Mouse (Mus musculus) stomach, embryonic 16.5 days (tissue): Measurements from ENCODE around the gene Ntn1. TPM values are rescaled to one million over a fixed set of nuclear protein-coding genes. Genes with fewer than 3 reads are reported as not detected.

Source experiments
- ATAC-seq: fragments of 200-750 bp; cut with Nextera tagmentation; 2 replicates; pipeline ENCODE4 v1.8.0; 2017; ENCODE audit warnings: moderate number of reproducible peaks, moderate TSS enrichment; ENCODE audit not compliant: insufficient read depth, low FRiP score
- H3K27ac ChIP-seq: fragments of 300-500 bp; sonication (generic); 2 replicates; pipeline ENCODE4 v1.5.1; 2014; ENCODE audit warnings: low read length
- H3K27me3 ChIP-seq: fragments of 300-500 bp; sonication (generic); 2 replicates; pipeline ENCODE4 v1.6.1; 2014; ENCODE audit warnings: low read length, control low read depth, mixed read lengths; ENCODE audit not compliant: control insufficient read depth, insufficient read depth
- H3K36me3 ChIP-seq: fragments of 300-500 bp; sonication (generic); 2 replicates; pipeline ENCODE4 v1.6.1; 2014; ENCODE audit warnings: low read length; ENCODE audit not compliant: control insufficient read depth, insufficient read depth
- H3K4me1 ChIP-seq: fragments of 300-500 bp; sonication (generic); 2 replicates; pipeline ENCODE4 v1.6.1; 2014; ENCODE audit warnings: low read length, control low read depth, mixed read lengths; ENCODE audit not compliant: control insufficient read depth, insufficient read depth
- H3K4me2 ChIP-seq: fragments of 300-500 bp; sonication (generic); 2 replicates; pipeline ENCODE4 v1.6.1; 2014; ENCODE audit warnings: low read depth, low read length, mixed read lengths
- H3K4me3 ChIP-seq: fragments of 300-500 bp; sonication (generic); replicated peaks from 2 replicates; pipeline ENCODE4 v1.5.1; 2014; ENCODE audit warnings: mild to moderate bottlenecking, low read length
- H3K9ac ChIP-seq: fragments of 300-500 bp; sonication (generic); 2 replicates; pipeline ENCODE4 v1.6.1; 2014; ENCODE audit warnings: low read length
- H3K9me3 ChIP-seq: fragments of 300-500 bp; sonication (generic); replicated peaks from 2 replicates; pipeline ENCODE4 v1.6.1; 2016; ENCODE audit warnings: low read length, control low read depth; ENCODE audit not compliant: control insufficient read depth
- WGBS: fragments of 180-500 bp; shearing (Covaris S2); extraction: QIAGEN DNeasy Blood & Tissue Kit; methylation state at CpG from one replicate; pipeline ENCODE4 v1.1.7; 2014; 5-methylcytosine and 5-hydroxymethylcytosine counted together
- polyA plus RNA-seq: library from polyadenylated mRNA; unstranded; fragments of >200 nt; fragmentation: Nextera tagmentation; extraction: Ambion mirVana; gene quantifications from 2 replicates; pipeline ENCODE4 v1.2.1, GENCODE M21; 2015

Ntn1 gene
- polyA plus RNA-seq, 1 experiment from 2014 or later: 13.5 TPM

DNA sequence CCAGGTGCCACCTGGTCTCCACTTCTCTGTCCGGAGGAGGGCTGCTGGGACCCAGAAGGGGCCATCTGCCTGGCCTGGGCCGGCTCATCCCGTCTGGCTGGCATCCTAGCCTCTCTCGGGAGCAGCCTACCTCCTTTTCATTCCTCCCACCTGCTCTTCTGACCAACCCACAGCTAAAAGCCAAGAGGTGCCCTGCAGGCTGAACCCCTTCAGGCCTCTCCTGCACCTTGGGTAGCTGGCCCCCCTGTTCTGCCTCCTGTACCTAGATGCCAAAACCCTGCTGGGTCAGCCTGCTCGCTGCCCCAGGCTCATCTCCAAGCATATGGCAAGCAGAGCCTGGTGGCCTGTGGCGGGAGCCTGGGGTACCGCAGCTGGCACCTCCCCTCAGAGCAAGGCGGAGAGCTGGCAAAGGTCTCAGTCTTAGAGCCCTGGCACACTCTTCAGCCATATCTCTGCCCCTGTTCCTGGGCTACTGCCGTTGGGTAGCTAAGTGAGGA, 167.1 kb downstream of the Ntn1 start:
- Histone ChIP-seq H3K27me3 (no peaks in the 10 kb centered on the region), H3K4me2 (no peak overlapping the region), H3K36me3 (no peaks in the 10 kb centered on the region), H3K9me3 (no peaks in the 10 kb centered on the region), H3K4me3 (no peak overlapping the region), H3K4me1 (peaks cover 14% of the 10 kb centered on the region), H3K27ac (no peak overlapping the region), H3K9ac (no peak overlapping the region)
- 82% methylated on average over 9 of the region's 9 CpGs for WGBS
- ATAC-seq: no peak

DNA sequence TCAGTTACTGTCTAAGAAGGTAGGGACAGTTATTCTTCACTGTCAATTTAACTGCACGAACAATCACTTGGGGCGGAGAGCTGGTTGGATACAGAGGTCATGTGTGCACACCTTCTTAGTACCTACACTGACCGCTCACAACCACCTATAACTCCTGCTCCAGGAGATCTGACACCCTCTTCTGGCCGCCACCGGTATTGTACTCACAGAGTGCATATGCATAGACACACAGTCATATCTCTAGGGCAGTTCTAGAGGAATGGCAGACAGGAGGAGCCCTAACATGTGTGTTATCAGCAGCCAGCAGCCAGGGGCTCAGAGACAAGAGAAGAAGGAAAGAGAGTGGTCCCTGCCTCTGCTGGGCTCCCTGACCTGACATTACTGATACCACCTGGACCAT, 169.1 kb downstream of the Ntn1 start:
- ATAC-seq: no peak
- WGBS: 95% methylated on average over 5 of the region's 5 CpGs
- no peaks in the 10 kb centered on the region for H3K27me3 ChIP-seq

DNA sequence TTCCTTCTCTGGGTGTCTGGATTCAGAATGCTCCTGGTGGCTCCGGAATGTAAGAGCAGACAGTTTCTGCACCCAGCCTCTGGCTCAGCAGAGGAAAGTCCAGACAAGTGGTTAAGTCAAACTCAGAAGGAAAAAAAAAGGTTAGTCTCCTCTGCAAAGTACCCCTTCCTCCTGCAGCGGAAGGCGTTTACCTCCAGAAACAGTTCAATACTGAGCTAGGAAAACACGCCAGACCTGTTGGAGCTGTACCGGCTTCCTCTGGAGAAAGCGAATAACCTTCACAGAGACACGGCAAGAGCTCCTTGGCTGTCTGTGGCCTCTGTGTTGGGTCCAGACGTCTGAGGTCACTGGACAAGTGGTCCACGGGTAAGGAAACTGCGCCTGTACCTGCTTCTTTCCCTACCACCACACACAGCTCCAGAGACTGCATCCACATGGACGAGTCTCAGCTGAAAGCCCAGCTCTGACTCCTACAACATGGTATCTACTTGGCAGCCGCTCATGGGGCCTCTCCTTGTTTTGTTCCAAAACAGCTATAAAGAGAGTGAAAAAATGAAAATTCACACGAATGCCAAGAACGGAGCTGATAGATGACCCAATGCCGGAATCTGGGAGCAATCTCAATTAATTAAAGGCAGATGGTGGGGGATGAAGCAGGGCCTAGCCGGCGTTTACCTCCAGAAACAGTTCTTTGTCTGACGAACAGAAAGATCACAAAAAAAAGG, 171.5 kb downstream of the Ntn1 start:
- peak; percentile 54 for ATAC-seq
- H3K4me2 ChIP-seq: peak overlapping the region; percentile 16; the same call in 1 of the 2 replicates
- 42% methylated on average over 18 of the region's 18 CpGs for WGBS
- peaks cover 14% of the 10 kb centered on the region for H3K4me1 ChIP-seq
- H3K4me3 ChIP-seq: no peak overlapping the region
- peak overlapping the region; percentile 87 for H3K27ac ChIP-seq
- H3K36me3 ChIP-seq: no peaks in the 10 kb centered on the region
- no peaks in the 10 kb centered on the region for H3K9me3 ChIP-seq
- peak overlapping the region; percentile 54; the same call in 1 of the 2 replicates for H3K9ac ChIP-seq
- H3K27me3 ChIP-seq: no peaks in the 10 kb centered on the region

More for the DNA sequence above, 169.1 kb downstream of the Ntn1 start:
- Histone ChIP-seq H3K4me3 (no peak overlapping the region), H3K4me2 (no peak overlapping the region), H3K27ac (no peak overlapping the region), H3K36me3 (no peaks in the 10 kb centered on the region), H3K9ac (no peak overlapping the region), H3K4me1 (peaks cover 14% of the 10 kb centered on the region), H3K9me3 (no peaks in the 10 kb centered on the region)

DNA sequence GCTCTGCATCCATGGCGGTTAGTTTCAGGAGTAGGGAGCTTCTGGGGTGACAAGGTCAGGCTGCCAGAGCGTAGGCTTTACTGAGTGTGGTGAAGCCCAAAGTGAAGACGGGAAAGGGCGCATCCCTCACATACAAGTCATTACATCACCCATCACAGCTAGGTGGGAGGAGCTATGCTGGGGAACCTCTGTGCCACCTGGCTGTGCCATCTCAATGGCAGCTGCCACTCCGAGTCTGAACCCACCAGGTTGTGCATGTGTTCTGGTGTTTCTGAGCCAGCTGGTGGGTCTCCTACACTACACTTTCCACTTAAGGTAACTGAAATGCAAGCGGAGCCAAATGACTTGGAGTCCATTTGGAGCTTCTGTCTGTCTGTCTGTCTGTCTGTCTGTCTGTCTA, 172.8 kb downstream of the Ntn1 start:
- Histone ChIP-seq H3K4me3 (no peak overlapping the region), H3K4me1 (peaks cover 14% of the 10 kb centered on the region), H3K27me3 (no peaks in the 10 kb centered on the region), H3K9ac (no peak overlapping the region), H3K9me3 (no peaks in the 10 kb centered on the region), H3K36me3 (no peaks in the 10 kb centered on the region), H3K4me2 (no peak overlapping the region), H3K27ac (no peak overlapping the region)
- ATAC-seq: no peak
- WGBS: 91% methylated on average over 6 of the region's 6 CpGs

DNA sequence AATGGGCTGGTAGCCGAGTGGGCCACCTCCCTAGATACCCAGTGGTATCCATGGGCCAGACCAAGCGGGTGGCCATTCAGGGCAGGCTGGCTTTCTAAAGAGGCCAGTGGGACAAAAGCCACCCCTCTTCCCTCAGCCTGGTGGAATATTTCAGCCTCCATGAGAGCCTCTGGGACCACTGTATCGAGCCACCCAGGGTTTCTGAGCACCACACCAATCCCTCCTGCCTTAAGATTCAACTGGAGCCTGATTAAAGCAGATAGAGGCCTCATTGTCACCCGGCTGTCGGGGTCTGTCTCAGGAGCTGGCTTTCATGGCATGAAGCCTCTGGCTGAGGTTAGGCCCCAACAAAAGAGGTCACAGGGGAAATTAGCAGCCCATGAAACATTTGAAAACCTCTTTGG, 174.0 kb downstream of the Ntn1 start:
- H3K4me2 ChIP-seq: no peak overlapping the region
- H3K9me3 ChIP-seq: no peaks in the 10 kb centered on the region
- 83% methylated on average over 5 of the region's 5 CpGs for WGBS
- no peak overlapping the region for H3K9ac ChIP-seq
- no peaks in the 10 kb centered on the region for H3K27me3 ChIP-seq
- H3K36me3 ChIP-seq: no peaks in the 10 kb centered on the region
- no peak for ATAC-seq
- no peak overlapping the region for H3K4me3 ChIP-seq
- H3K27ac ChIP-seq: no peak overlapping the region
- peaks cover 14% of the 10 kb centered on the region for H3K4me1 ChIP-seq

DNA sequence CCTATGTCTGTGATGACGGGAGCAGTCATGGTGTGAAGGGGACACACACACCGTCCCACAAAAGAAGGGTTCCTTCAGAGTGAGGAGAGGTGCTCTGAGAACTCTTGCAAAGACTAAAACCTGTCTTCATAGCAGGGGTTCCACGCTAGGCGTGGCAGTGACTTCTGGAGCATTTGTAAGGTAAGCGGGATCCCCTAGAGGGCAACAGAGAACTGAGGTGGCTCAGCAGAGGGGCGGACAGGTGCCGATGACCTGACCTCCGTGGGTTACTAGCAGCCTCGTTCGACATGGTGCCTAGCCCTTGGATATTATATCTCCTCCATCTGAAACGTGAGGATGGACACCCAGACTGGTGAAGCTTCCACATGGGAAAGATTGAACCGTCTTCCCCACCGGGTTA, 177.5 kb downstream of the Ntn1 start:
- Histone ChIP-seq H3K27me3 (no peaks in the 10 kb centered on the region), H3K4me2 (no peak overlapping the region), H3K36me3 (no peaks in the 10 kb centered on the region), H3K9me3 (no peaks in the 10 kb centered on the region), H3K9ac (no peak overlapping the region), H3K27ac (no peak overlapping the region), H3K4me1 (no peaks in the 10 kb centered on the region), H3K4me3 (no peak overlapping the region)
- 59% methylated on average over 13 of the region's 13 CpGs for WGBS
- no peak for ATAC-seq

DNA sequence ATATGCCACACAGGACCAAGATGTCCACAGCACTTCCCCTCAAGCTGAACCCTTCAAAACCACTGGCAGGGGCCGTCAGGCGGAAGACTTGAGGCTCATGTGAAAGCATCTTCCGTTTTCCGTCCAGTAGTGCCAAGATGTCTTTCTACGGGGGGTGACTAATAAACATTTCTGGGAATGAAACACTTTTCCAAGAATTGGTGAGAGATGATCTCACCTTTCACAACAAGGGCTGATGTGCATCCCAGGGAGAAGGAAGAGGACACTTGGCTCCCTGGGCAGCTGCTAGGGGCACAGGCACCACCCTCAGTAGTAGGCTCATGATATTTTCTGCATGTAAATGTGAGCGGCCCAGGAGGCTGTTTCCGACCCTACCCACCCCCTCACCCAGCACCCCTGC, 178.4 kb downstream of the Ntn1 start:
- no peak for ATAC-seq
- H3K4me3 ChIP-seq: no peak overlapping the region
- H3K4me1 ChIP-seq: no peaks in the 10 kb centered on the region
- H3K9me3 ChIP-seq: no peaks in the 10 kb centered on the region
- WGBS: 87% methylated on average over 7 of the region's 7 CpGs
- H3K4me2 ChIP-seq: no peak overlapping the region
- no peak overlapping the region for H3K9ac ChIP-seq
- H3K27me3 ChIP-seq: no peaks in the 10 kb centered on the region
- H3K27ac ChIP-seq: no peak overlapping the region
- no peaks in the 10 kb centered on the region for H3K36me3 ChIP-seq

DNA sequence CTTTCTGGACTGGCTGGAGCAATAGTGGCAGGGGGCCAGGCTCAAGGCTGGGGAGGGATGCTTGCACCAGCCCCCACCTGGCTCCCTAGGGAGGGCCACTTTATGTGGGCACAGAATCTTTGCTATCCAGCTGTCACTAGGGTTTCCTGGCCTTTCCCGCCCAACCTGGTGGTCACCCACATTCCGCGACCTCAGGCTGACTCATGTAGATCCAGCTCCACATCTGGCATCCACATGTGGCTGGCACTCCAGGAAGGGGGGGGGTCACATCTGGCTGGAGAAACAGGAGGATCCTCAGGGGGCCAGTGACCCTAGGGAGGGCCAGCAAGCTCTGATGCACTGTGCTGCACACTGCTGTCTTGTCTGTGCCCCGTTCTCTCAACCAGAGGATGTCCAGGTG, 179.9 kb downstream of the Ntn1 start:
- Histone ChIP-seq H3K27ac (no peak overlapping the region), H3K27me3 (no peaks in the 10 kb centered on the region), H3K9me3 (no peaks in the 10 kb centered on the region), H3K4me1 (peaks cover 8% of the 10 kb centered on the region), H3K4me2 (no peak overlapping the region), H3K36me3 (no peaks in the 10 kb centered on the region), H3K9ac (no peak overlapping the region), H3K4me3 (no peak overlapping the region)
- no peak for ATAC-seq
- 84% methylated on average over 4 of the region's 4 CpGs for WGBS

DNA sequence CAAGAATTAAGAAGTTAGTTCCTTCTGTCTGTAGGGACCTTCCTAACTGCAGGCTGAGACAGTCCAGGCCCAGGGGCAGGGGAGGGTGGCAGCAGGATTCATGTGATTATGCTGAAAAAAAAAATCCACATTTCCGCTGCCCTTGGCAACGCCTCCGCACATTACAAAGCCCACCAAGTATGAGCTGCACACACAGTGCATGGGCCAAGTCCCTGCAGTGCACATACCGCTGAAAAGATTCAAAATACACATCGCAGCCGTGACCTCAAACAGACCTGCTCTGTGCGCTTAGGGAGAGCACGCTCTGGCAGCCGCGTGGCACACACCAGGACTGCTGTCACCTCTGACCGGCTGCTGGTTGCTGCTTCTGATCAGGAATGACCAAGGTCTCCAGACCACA, 184.6 kb downstream of the Ntn1 start:
- 45% methylated on average over 11 of the region's 11 CpGs for WGBS
- H3K4me2 ChIP-seq: no peak overlapping the region
- H3K27ac ChIP-seq: peak overlapping the region; percentile 14
- no peaks in the 10 kb centered on the region for H3K9me3 ChIP-seq
- no peak for ATAC-seq
- H3K4me1 ChIP-seq: peaks cover 38% of the 10 kb centered on the region
- H3K27me3 ChIP-seq: no peaks in the 10 kb centered on the region
- H3K9ac ChIP-seq: 0 out of 2 replicates have a peak overlapping the region, but pooled peaks have one; percentile 2
- H3K36me3 ChIP-seq: no peaks in the 10 kb centered on the region
- H3K4me3 ChIP-seq: no peak overlapping the region
